Mouse (Mus musculus) CH12.LX (cell line): Measurements from ENCODE around the gene Rnase11. TPM values are rescaled to one million over a fixed set of nuclear protein-coding genes. Genes with fewer than 3 reads are reported as not detected.

ENCODE experiments used
- DNase-seq: peaks from one replicate; pipeline ENCODE4 v3.0.0-alpha.2; 2013; ENCODE audit errors: extremely low read depth
- H3K27ac ChIP-seq: 2 replicates; pipeline ENCODE4 v1.5.1; 2012; ENCODE audit warnings: low read depth, mild to moderate bottlenecking, control low read depth, moderate library complexity; ENCODE audit not compliant: insufficient read depth
- H3K27me3 ChIP-seq: replicated peaks from 2 replicates; pipeline ENCODE3; 2012; ENCODE audit warnings: inconsistent platforms
- H3K36me3 ChIP-seq, 2 experiments: replicated peaks in 1 of 2; 2 replicates each; pipeline versions ENCODE3 to v1.6.1; 2012; ENCODE audit warnings: inconsistent platforms in 1 of 2, low read length in 1 of 2, mild to moderate bottlenecking in 1 of 2, mixed read lengths in 1 of 2, moderate library complexity in 1 of 2; ENCODE audit not compliant: control insufficient read depth in 1 of 2, insufficient read depth in 1 of 2
- H3K4me1 ChIP-seq, 2 experiments: 2 replicates each; pipeline ENCODE4 v1.6.1; 2012; ENCODE audit warnings: inconsistent platforms in 1 of 2, moderate library complexity in 1 of 2; ENCODE audit not compliant: insufficient read depth in 2 of 2, control insufficient read depth in 1 of 2
- H3K4me2 ChIP-seq: 2 replicates; pipeline ENCODE4 v1.6.1; 2012; ENCODE audit warnings: low read depth, mild to moderate bottlenecking, control low read depth; ENCODE audit not compliant: poor library complexity, insufficient read depth, severe bottlenecking
- H3K4me3 ChIP-seq, 3 experiments: fragments of 150-350 bp in 1 of 3; sonication (generic) in 1 of 3; replicated peaks in 1 of 3; 2 replicates each; pipeline versions ENCODE3 to v1.5.1; 2011 to 2012; ENCODE audit warnings: low read depth in 2 of 3, low read length in 2 of 3, mild to moderate bottlenecking in 2 of 3, moderate library complexity in 2 of 3, control low read depth in 1 of 3, improper control_type of control experiment in 1 of 3, inconsistent platforms in 1 of 3, mixed read lengths in 1 of 3; ENCODE audit not compliant: poor library complexity in 1 of 3
- H3K79me2 ChIP-seq: replicated peaks from 2 replicates; pipeline ENCODE4 v1.6.1; 2012; ENCODE audit warnings: mild to moderate bottlenecking, moderate library complexity; ENCODE audit not compliant: control insufficient read depth, poor library complexity, insufficient read depth, severe bottlenecking; ENCODE audit errors: extremely low read depth
- H3K9ac ChIP-seq: 2 replicates; pipeline ENCODE4 v1.6.1; 2012; ENCODE audit warnings: low read depth, mild to moderate bottlenecking, control low read depth, moderate library complexity; ENCODE audit not compliant: insufficient read depth
- H3K9me3 ChIP-seq: replicated peaks from 2 replicates; pipeline ENCODE3; 2012; ENCODE audit warnings: low read length, inconsistent platforms, mixed read lengths
- CHD2 ChIP-seq: IDR thresholded peaks from 2 replicates; pipeline ENCODE4 v1.6.1; 2011; ENCODE audit warnings: low read length, improper control_type of control experiment
- CTCF ChIP-seq, 2 experiments: IDR thresholded peaks in 1 of 2; conservative IDR thresholded peaks in 1 of 2; 2 replicates each; pipeline ENCODE4 v1.5.1; 2011 to 2012; ENCODE audit warnings: low read depth in 2 of 2, low read length in 2 of 2, improper control_type of control experiment in 1 of 2, inconsistent platforms in 1 of 2, mild to moderate bottlenecking in 1 of 2, moderate library complexity in 1 of 2
- E2F4 ChIP-seq: IDR thresholded peaks from 2 replicates; pipeline ENCODE4 v1.6.1; 2011; ENCODE audit warnings: low read depth, low read length, improper control_type of control experiment; ENCODE audit not compliant: insufficient replicate concordance
- ETS1 ChIP-seq: conservative IDR thresholded peaks from 2 replicates; pipeline ENCODE4 v1.6.1; 2012; ENCODE audit warnings: low read depth, mild to moderate bottlenecking, inconsistent platforms, low read length, improper control_type of control experiment, moderate library complexity
- HCFC1 ChIP-seq: IDR thresholded peaks from 2 replicates; pipeline ENCODE4 v1.6.1; 2012; ENCODE audit warnings: low read depth, mild to moderate bottlenecking, inconsistent platforms, low read length, improper control_type of control experiment
- IRF4 ChIP-seq: IDR thresholded peaks from 2 replicates; pipeline ENCODE4 v1.6.1; 2014; ENCODE audit warnings: low read depth, mild to moderate bottlenecking, inconsistent platforms, low read length, improper control_type of control experiment
- JUN ChIP-seq: IDR thresholded peaks from 2 replicates; pipeline ENCODE4 v1.6.1; 2011; ENCODE audit warnings: low read depth, mild to moderate bottlenecking, low read length, improper control_type of control experiment, moderate library complexity; ENCODE audit not compliant: insufficient read depth
- KAT2A ChIP-seq: IDR thresholded peaks from 2 replicates; pipeline ENCODE4 v1.6.1; 2012; ENCODE audit warnings: low read length, improper control_type of control experiment, inconsistent platforms; ENCODE audit not compliant: insufficient replicate concordance
- MAX ChIP-seq: IDR thresholded peaks from 2 replicates; pipeline ENCODE4 v1.6.1; 2011; ENCODE audit warnings: low read length, improper control_type of control experiment
- MYC ChIP-seq: IDR thresholded peaks from 2 replicates; pipeline ENCODE4 v1.6.1; 2011; ENCODE audit warnings: low read depth, mild to moderate bottlenecking, improper control_type of control experiment, low read length
- NELFE ChIP-seq: IDR thresholded peaks from 2 replicates; pipeline ENCODE4 v1.6.1; 2011; ENCODE audit warnings: low read depth, low read length, improper control_type of control experiment
- NRF1 ChIP-seq: IDR thresholded peaks from 2 replicates; pipeline ENCODE4 v1.6.1; 2014; ENCODE audit warnings: low read depth, mild to moderate bottlenecking, inconsistent platforms, low read length, improper control_type of control experiment, moderate library complexity
- PAX5 ChIP-seq: IDR thresholded peaks from 2 replicates; pipeline ENCODE4 v1.6.1; 2012; ENCODE audit warnings: low read length, inconsistent platforms, mixed read lengths
- RCOR1 ChIP-seq: conservative IDR thresholded peaks from 2 replicates; pipeline ENCODE4 v1.6.1; 2012; ENCODE audit warnings: low read depth, mild to moderate bottlenecking, inconsistent platforms, low read length, improper control_type of control experiment
- SIN3A ChIP-seq: IDR thresholded peaks from 2 replicates; pipeline ENCODE4 v1.6.1; 2012; ENCODE audit warnings: low read length, improper control_type of control experiment, inconsistent platforms
- SMC3 ChIP-seq: IDR thresholded peaks from 2 replicates; pipeline ENCODE4 v1.6.1; 2011; ENCODE audit warnings: low read depth, low read length, improper control_type of control experiment
- TBP ChIP-seq: conservative IDR thresholded peaks from 2 replicates; pipeline ENCODE4 v1.6.1; 2011; ENCODE audit warnings: low read depth, low read length, improper control_type of control experiment
- TCF12 ChIP-seq: IDR thresholded peaks from 2 replicates; pipeline ENCODE4 v1.6.1; 2014; ENCODE audit warnings: low read depth, mild to moderate bottlenecking, inconsistent platforms, low read length, improper control_type of control experiment
- USF1 ChIP-seq: IDR thresholded peaks from 2 replicates; pipeline ENCODE4 v1.6.1; 2014; ENCODE audit warnings: low read depth, mild to moderate bottlenecking, inconsistent platforms, low read length, improper control_type of control experiment
- ZMIZ1 ChIP-seq: IDR thresholded peaks from 2 replicates; pipeline ENCODE4 v1.6.1; 2012; ENCODE audit warnings: low read depth, mild to moderate bottlenecking, inconsistent platforms, low read length, improper control_type of control experiment
- ZNF384 ChIP-seq: IDR thresholded peaks from 2 replicates; pipeline ENCODE4 v1.6.1; 2012; ENCODE audit warnings: low read depth, low read length, improper control_type of control experiment, inconsistent platforms
- dilution Hi-C: fragments of 300-500 bp; cut with MboI; formaldehyde crosslinking; loops from 2 replicates; pipeline ENCODE4 v1.14.3; 2020; ENCODE audit warnings: low sequenced_read_pairs; ENCODE audit not compliant: extremely low pct_unique_long_range_greater_than_20kb, extremely low pct_ligation_motif_present
- in situ Hi-C: fragments of 300-500 bp; cut with MboI; formaldehyde crosslinking; loops from 3 replicates; pipeline ENCODE4 v1.14.3; 2019; ENCODE audit warnings: low sequenced_read_pairs, low pct_ligation_motif_present, low pct_unique_long_range_greater_than_20kb, mixed read lengths
- polyA plus RNA-seq: library from polyadenylated mRNA; unstranded; fragments of >175 nt; gene quantifications from 2 replicates; pipeline ENCODE4 v1.2.1, GENCODE M21; 2012; ENCODE audit warnings: low read depth; ENCODE audit not compliant: insufficient read length
- total RNA-seq, 2 experiments: library from RNA; depleted of rRNA; stranded (reverse); fragments of 300-350 nt in 1 of 2; fragments of >200 nt in 1 of 2; gene quantifications; 2 replicates each; pipeline ENCODE4 v1.2.3; 2012 to 2014

Rnase11 gene
- total and polyA plus RNA-seq, 3 experiments = not detected

DNA sequence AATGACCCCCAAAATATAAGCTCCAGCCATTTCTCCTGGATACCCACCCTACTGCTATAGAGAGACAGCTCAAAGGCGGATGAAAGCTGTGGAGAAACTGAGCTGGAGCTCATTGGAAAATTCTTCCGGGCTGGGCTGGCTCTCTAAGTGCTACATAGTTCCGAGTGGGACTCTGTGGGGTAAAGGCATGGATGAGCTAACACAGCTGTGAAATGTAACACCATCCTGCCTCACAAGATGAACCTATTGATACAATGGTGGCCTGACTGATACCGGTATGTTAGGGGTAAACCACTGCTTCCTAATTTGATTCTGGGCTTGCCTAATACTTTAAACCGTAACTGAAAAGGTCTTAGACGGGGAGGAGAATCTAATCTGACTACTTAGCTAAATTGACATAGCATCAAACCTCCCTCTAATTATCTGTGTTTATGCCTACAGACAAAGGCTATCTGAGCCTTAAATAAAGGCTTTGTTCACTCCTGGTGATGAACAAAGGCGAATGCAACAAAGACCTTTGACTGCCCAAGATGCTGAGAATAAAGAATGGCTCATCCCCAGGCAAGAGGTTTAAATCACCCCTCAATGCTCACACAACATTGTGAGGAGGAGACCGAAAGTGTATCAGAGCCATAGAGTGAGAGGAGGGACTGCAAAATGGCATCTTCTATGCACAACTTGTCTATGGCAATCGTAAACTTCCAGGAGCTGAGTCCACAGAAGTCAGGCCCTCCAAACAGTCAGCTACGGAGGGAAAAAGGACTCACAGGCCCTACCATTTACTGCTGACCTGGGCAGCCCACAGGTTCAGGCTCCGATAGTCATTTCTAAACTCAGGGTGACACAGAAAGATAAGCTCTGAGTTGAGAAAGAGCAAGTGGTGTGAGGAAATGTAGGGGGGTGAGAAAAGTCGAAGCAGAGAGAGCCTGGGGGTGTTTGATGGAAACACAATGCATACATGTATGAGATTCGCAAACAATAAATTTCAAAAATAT, 4.6 kb upstream of the Rnase11 start:
- Histone ChIP-seq H3K9me3 (no peaks in the 10 kb centered on the region), H3K36me3 (no peaks in the 10 kb centered on the region), H3K27me3 (no peaks in the 10 kb centered on the region), H3K79me2 (no peaks in the 10 kb centered on the region), H3K27ac (no peak overlapping the region), H3K4me2 (no peak overlapping the region), H3K9ac (no peak overlapping the region), H3K4me3 (no peak overlapping the region), H3K4me1 (peaks cover 0 to 10% of the 10 kb centered on the region in 2 experiments; a peak in 3 of 4 replicates)
- dilution Hi-C loops = no loop called here
- in situ Hi-C loops = no loop called here
- DNase-seq = no peak
- TF ChIP-seq MYC (no peak), NELFE (no peak), CHD2 (no peak), NRF1 (no peak), HCFC1 (no peak), ZMIZ1 (no peak), TCF12 (no peak), ETS1 (no peak), CTCF (conservative IDR thresholded peaks at IDR 0.05 in 1 of 2, IDR thresholded peaks at IDR 0.05 in 1 of 2; ENCODE audit: low read depth in 2 of 2, low read length in 2 of 2) (no peak), USF1 (no peak), ZNF384 (no peak), KAT2A (no peak), PAX5 (no peak), IRF4 (no peak), E2F4 (no peak), SMC3 (no peak), TBP (no peak), RCOR1 (no peak)

DNA sequence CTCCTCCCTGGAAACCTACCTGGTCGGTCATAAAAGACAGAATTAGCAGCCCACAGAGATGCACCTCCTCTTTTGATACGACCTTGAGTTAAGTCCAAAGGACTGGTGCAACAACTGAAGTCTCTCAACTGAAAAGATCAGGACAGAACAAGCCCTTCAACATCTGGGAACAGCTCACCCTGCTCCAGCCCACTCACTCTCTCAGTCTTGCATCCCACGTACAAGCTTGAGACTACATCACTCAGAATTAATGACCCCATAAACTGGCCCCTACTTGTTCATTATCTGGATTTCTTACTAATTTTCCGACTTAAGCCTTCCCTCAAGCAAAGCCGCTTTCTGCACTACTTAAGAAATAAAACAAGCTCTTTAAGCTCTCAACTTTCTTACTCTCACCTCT, 3.2 kb upstream of the Rnase11 start:
- dilution Hi-C loops (no loop called here), in situ Hi-C loops (no loop called here)
- DNase-seq = no peak
- no peak overlapping the region for H3K4me3 ChIP-seq
- no peak overlapping the region for H3K4me2 ChIP-seq
- H3K9me3 ChIP-seq = no peaks in the 10 kb centered on the region
- no peak overlapping the region for H3K27ac ChIP-seq
- no peaks in the 10 kb centered on the region for H3K36me3 ChIP-seq
- no peaks in the 10 kb centered on the region for H3K27me3 ChIP-seq
- no peaks in the 10 kb centered on the region for H3K79me2 ChIP-seq
- TF ChIP-seq JUN (no peak), NELFE (no peak), MYC (no peak), SIN3A (no peak), MAX (no peak), KAT2A (no peak)
- H3K4me1 ChIP-seq = peaks cover 6 to 17% of the 10 kb centered on the region in 2 experiments
- no peak overlapping the region for H3K9ac ChIP-seq
